Mouse (Mus musculus) kidney, postnatal 36 days (tissue): ENCODE results near the gene Apoa4.
A peak's percentile ranks its signal among the peaks of the same experiment; 100 is the strongest.

ENCODE experiments used
- DNase-seq, 2 experiments: peaks; one replicate each; pipeline ENCODE4 v3.0.0; 2021 to 2022; ENCODE audit warnings: mixed read lengths in 2 of 2

Gene Apoa4

GRCm38 (mm10) chr9:46227064-46227614 is 13.4 kb upstream of the Apoa4 start:
- DNase-seq = no peak

- DNase-seq = no peak
Measured at GRCm38 (mm10) chr9:46228491-46228890, 12.0 kb upstream of the Apoa4 start, which contains the start of gene Apoa1. Gene Apoa1, plus strand, starts transcription at chr9:46228580.

- DNase-seq = peak; percentile 91 to 93
Measured at GRCm38 (mm10) chr9:46229573-46230449, 10.7 kb upstream of the Apoa4 start.

GRCm38 (mm10) chr9:46230450-46230975 is 10.0 kb upstream of the Apoa4 start:
- DNase-seq = no peak

- peak; percentile 76 to 81 for DNase-seq
Measured at GRCm38 (mm10) chr9:46235196-46235595, 5.3 kb upstream of the Apoa4 start.

GRCm38 (mm10) chr9:46235596-46235648 is 5.1 kb upstream of the Apoa4 start, which contains the start of gene Apoc3:
Gene Apoc3, minus strand, starts transcription at chr9:46235636.
- DNase-seq = no peak

- peak; percentile 54 to 56 for DNase-seq
Measured at GRCm38 (mm10) chr9:46235649-46236048, 4.8 kb upstream of the Apoa4 start.

- no peak for DNase-seq
Measured at GRCm38 (mm10) chr9:46238850-46239249, 1.6 kb upstream of the Apoa4 start.

GRCm38 (mm10) chr9:46241818-46242217 is 1.3 kb downstream of the Apoa4 start:
- no peak for DNase-seq

GRCm38 (mm10) chr9:46243122-46243521 is 2.6 kb downstream of the Apoa4 start:
- DNase-seq = no peak

- DNase-seq = no peak
Measured at GRCm38 (mm10) chr9:46243584-46243983, 3.1 kb downstream of the Apoa4 start.

GRCm38 (mm10) chr9:46246752-46247324 is 6.3 kb downstream of the Apoa4 start:
- DNase-seq = peak; percentile 74 to 82

GRCm38 (mm10) chr9:46256177-46256576 is 15.7 kb downstream of the Apoa4 start:
- DNase-seq = no peak

- DNase-seq = no peak
Measured at GRCm38 (mm10) chr9:46256658-46257385, 16.3 kb downstream of the Apoa4 start.

- no peak for DNase-seq
Measured at GRCm38 (mm10) chr9:46257546-46257945, 17.1 kb downstream of the Apoa4 start.

GRCm38 (mm10) chr9:46259111-46259510 is 18.6 kb downstream of the Apoa4 start:
- no peak for DNase-seq

- DNase-seq = peak; percentile 25 to 56
Measured at GRCm38 (mm10) chr9:46261131-46261530, 20.6 kb downstream of the Apoa4 start.

GRCm38 (mm10) chr9:46268343-46268873 is 27.9 kb downstream of the Apoa4 start, which contains the start of gene Apoa5:
Gene Apoa5, plus strand, starts transcription at chr9:46268633.
- DNase-seq = no peak

- DNase-seq = no peak
Measured at GRCm38 (mm10) chr9:46269125-46269524, 28.6 kb downstream of the Apoa4 start.

- DNase-seq = no peak
Measured at GRCm38 (mm10) chr9:46270782-46271181, 30.3 kb downstream of the Apoa4 start.

- no peak for DNase-seq
Measured at GRCm38 (mm10) chr9:46272070-46272469, 31.6 kb downstream of the Apoa4 start.

- peak; percentile 92 to 94 for DNase-seq
Measured at GRCm38 (mm10) chr9:46272677-46273454, 32.4 kb downstream of the Apoa4 start, which contains the start of gene Zpr1. Gene Zpr1, plus strand, starts transcription at chr9:46273064.
